Mouse (Mus musculus) embryonic facial prominence, embryonic 15.5 days (tissue): ENCODE measurements around the gene Ptpn6. TPM values are rescaled to one million over a fixed set of nuclear protein-coding genes. Genes with fewer than 3 reads are reported as not detected.
"Not testable (repeated sequence)": the region's sequence is repeated elsewhere in the genome, so short reads cannot be mapped to it uniquely, and the experiment has no call there.

Source experiments
- ATAC-seq: fragments of 200-750 bp; cut with Nextera tagmentation; 2 replicates; pipeline ENCODE4 v1.8.0; 2017; ENCODE audit warnings: low read depth, moderate TSS enrichment; ENCODE audit not compliant: insufficient number of reproducible peaks, low FRiP score, low TSS enrichment
- H3K27ac ChIP-seq: fragments of 300-500 bp; sonication (generic); replicated peaks from 2 replicates; pipeline ENCODE4 v1.5.1; 2015; ENCODE audit warnings: mild to moderate bottlenecking, inconsistent platforms
- H3K27me3 ChIP-seq: fragments of 300-500 bp; sonication (generic); 2 replicates; pipeline ENCODE4 v1.6.1; 2015; ENCODE audit warnings: inconsistent platforms
- H3K36me3 ChIP-seq: fragments of 300-500 bp; sonication (generic); 2 replicates; pipeline ENCODE4 v1.6.1; 2015; ENCODE audit warnings: mild to moderate bottlenecking, inconsistent platforms
- H3K4me1 ChIP-seq: fragments of 300-500 bp; sonication (generic); 2 replicates; pipeline ENCODE4 v1.6.1; 2015; ENCODE audit warnings: inconsistent platforms
- H3K4me2 ChIP-seq: fragments of 300-500 bp; sonication (generic); replicated peaks from 2 replicates; pipeline ENCODE4 v1.6.1; 2015; ENCODE audit warnings: mild to moderate bottlenecking, inconsistent platforms
- H3K4me3 ChIP-seq: fragments of 300-500 bp; sonication (generic); replicated peaks from 2 replicates; pipeline ENCODE4 v1.5.1; 2015; ENCODE audit warnings: mild to moderate bottlenecking, inconsistent platforms
- H3K9ac ChIP-seq: fragments of 300-500 bp; sonication (generic); 2 replicates; pipeline ENCODE4 v1.6.1; 2015; ENCODE audit warnings: inconsistent platforms
- H3K9me3 ChIP-seq: fragments of 300-500 bp; sonication (generic); replicated peaks from 2 replicates; pipeline ENCODE4 v1.6.1; 2016; ENCODE audit warnings: inconsistent platforms
- WGBS: fragments of 180-500 bp; shearing (Covaris S2); methylation state at CpG from one replicate; pipeline ENCODE4 v1.1.7; 2015; 5-methylcytosine and 5-hydroxymethylcytosine counted together
- polyA plus RNA-seq: library from polyadenylated mRNA; unstranded; fragments of >200 nt; fragmentation: Nextera tagmentation; extraction: Ambion mirVana; gene quantifications from 2 replicates; pipeline ENCODE4 v1.2.1, GENCODE M21; 2015

Gene Ptpn6
- polyA plus RNA-seq, 1 experiment from 2014 or later = 19.9 TPM

DNA sequence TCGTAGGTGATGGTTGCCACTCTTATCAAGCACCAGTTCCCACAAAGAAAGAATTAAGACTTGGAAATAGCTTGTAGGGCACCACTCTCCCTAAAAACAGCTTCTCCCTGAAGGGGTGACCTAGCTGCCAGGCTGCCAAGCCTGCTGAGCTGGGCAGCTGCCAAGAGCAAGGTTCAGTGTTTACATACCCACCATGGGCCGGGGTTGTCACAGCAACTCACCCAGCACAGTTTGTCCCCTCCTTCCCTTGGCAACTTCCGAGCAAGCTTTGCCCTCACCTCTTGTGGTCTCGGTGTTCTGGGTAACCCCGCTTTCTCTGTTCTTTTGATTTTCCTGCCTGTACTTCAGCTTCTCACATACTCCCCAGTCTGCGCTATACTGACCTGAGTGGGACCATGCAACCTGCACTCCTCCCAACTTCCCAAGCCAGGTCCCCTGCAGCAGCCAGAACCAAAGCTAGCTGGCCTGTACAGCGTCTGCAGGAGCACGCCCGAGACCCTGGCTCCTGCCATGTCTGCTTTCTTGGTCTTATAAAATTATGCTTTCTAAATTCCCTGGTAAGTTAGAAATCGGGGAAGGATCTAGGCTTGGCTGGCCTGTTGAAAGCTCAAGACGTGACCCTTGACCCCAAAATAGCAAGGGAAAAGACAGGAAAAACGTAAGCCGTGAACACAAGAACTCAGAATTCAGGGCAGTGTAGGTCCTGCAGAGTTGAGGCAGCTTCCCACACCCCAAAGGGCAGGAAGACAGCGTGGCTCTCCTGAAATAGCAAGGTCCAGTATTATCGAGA lies 44.2 kb downstream of the Ptpn6 start:
- Histone ChIP-seq H3K27me3 (no peaks in the 10 kb centered on the region), H3K4me2 (no peak overlapping the region), H3K4me1 (peaks cover 14% of the 10 kb centered on the region; the same call in 1 of the 2 replicates), H3K9me3 (no peaks in the 10 kb centered on the region), H3K9ac (no peak overlapping the region), H3K27ac (peak overlapping the region; percentile 51), H3K4me3 (no peak overlapping the region), H3K36me3 (peaks cover 9% of the 10 kb centered on the region)
- peak; percentile 53; the same call in 1 of the 2 replicates for ATAC-seq
- WGBS = 74% methylated on average over 15 of the region's 15 CpGs

GRCm38 (mm10) chr6:124693243-124693981 lies 45.1 kb downstream of the Ptpn6 start:
- Histone ChIP-seq H3K36me3 (no peaks in the 10 kb centered on the region), H3K27ac (0 out of 2 replicates have a peak overlapping the region, but pooled peaks have one; percentile 51), H3K4me3 (no peak overlapping the region), H3K4me2 (no peak overlapping the region), H3K27me3 (no peaks in the 10 kb centered on the region), H3K4me1 (peaks cover 14% of the 10 kb centered on the region; the same call in 1 of the 2 replicates), H3K9me3 (no peaks in the 10 kb centered on the region), H3K9ac (no peak overlapping the region)
- ATAC-seq = no peak
- WGBS = 64% methylated on average over 15 of the region's 15 CpGs

GRCm38 (mm10) chr6:124690517-124690916 lies 48.0 kb downstream of the Ptpn6 start:
- Histone ChIP-seq H3K27ac (no peak overlapping the region), H3K27me3 (no peaks in the 10 kb centered on the region), H3K4me2 (no peak overlapping the region), H3K9ac (no peak overlapping the region), H3K36me3 (no peaks in the 10 kb centered on the region), H3K4me3 (no peak overlapping the region), H3K4me1 (peaks cover 14% of the 10 kb centered on the region; the same call in 1 of the 2 replicates), H3K9me3 (no peaks in the 10 kb centered on the region)
- no peak for ATAC-seq
- WGBS = 85% methylated on average over 3 of the region's 3 CpGs

DNA sequence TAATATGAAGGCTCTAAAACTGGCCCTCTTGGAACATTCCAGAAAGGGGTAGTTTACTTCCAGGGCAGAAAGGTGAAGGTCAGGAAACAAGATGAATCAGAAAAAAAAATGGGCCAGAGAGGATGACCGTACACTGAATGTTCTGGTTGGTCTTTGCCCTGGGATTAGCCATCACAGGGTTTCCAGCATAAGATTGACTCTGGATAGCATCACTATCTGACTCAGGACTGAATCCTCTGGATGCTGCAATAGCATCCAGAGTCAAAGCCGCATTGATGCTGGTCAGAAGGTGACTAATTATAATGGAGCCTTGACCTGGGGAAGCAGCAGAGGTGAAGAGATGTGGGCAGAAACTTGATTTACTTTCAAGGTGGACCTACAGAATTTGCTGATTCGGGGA lies 49.5 kb downstream of the Ptpn6 start:
- peaks cover 9% of the 10 kb centered on the region; the same call in 1 of the 2 replicates for H3K4me1 ChIP-seq
- no peaks in the 10 kb centered on the region for H3K27me3 ChIP-seq
- H3K27ac ChIP-seq = no peak overlapping the region
- H3K4me2 ChIP-seq = no peak overlapping the region
- WGBS = 93% methylated on average over 3 of the region's 3 CpGs
- H3K4me3 ChIP-seq = no peak overlapping the region
- no peak for ATAC-seq
- no peaks in the 10 kb centered on the region for H3K36me3 ChIP-seq
- no peaks in the 10 kb centered on the region for H3K9me3 ChIP-seq
- no peak overlapping the region for H3K9ac ChIP-seq

- Histone ChIP-seq H3K4me2 (no peak overlapping the region), H3K27ac (no peak overlapping the region), H3K4me3 (no peak overlapping the region), H3K27me3 (no peaks in the 10 kb centered on the region), H3K9me3 (no peaks in the 10 kb centered on the region), H3K36me3 (no peaks in the 10 kb centered on the region), H3K4me1 (peaks cover 3% of the 10 kb centered on the region; the same call in 1 of the 2 replicates), H3K9ac (no peak overlapping the region)
- no peak for ATAC-seq
- 75% methylated on average over 8 of the region's 8 CpGs for WGBS
These were observed 50.3 kb downstream of the Ptpn6 start for GRCm38 (mm10) chr6:124688151-124688758.

DNA sequence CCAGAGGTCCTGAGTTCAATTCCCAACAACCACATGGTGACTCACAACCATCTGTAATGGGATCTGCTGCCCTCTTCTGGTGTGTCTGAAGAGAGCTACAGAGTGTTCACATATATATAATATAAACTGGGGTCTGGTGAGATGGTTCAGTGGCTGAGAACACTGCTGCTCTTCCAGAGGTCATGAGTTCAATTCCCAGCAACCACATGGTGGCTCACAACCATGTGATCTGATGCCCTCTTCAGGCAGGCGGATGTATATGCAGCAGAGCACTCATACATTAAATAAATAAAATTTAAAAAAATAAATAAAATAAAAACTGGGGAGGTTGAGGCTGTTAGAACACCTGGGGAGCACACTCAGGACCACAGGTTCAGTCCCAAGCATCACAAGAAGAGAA lies 51.9 kb downstream of the Ptpn6 start:
- H3K4me2 ChIP-seq, H3K36me3 ChIP-seq, H3K9me3 ChIP-seq, H3K9ac ChIP-seq, H3K4me1 ChIP-seq, ATAC-seq, H3K27ac ChIP-seq, H3K4me3 ChIP-seq, H3K27me3 ChIP-seq: not testable (repeated sequence)
- 88% methylated on average over 1 of the region's 1 CpGs for WGBS

DNA sequence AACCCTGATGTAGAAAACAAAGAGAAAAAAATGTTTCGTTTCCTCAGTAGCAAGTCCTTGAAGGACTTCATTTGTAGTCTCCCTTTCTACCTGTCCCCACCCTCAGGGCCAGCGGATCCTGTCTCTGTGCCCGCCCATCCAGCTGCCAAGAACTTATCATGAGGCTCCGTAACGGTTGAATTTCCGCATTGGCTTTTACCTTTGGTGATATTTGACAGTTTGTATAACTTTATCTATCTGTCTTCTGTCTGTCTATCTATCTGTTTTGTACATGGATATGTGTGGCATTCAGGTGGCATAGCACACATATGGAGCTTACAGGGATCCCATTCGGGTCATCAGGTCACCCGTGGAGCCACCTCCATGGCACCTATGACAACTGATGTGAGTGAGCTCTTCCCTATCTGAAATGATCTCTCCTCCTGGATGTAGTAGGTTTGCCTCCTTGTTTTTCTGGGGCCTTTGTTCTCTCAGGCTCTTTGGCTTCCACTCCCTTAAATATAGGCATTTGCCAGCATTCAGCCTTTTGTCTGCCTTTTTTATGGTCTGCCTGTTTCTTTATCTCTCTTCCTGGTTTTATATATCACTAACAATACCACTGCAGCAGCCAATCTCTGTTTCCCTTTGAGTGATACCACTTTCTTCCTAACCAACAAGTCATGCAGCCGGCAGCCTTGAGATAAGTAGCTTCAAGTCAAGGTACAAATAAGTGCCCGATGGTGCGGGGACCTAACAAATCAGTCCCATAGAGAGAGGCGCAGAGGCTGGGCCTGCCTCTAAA lies 52.7 kb downstream of the Ptpn6 start:
- H3K4me3 ChIP-seq = no peak overlapping the region
- H3K4me2 ChIP-seq = no peak overlapping the region
- ATAC-seq = no peak
- no peak overlapping the region for H3K27ac ChIP-seq
- WGBS = 91% methylated on average over 12 of the region's 12 CpGs
- no peak overlapping the region for H3K9ac ChIP-seq
- H3K4me1 ChIP-seq = 0 out of 2 replicates have a peak, but pooled peaks cover 5% of the 10 kb centered on the region
- no peaks in the 10 kb centered on the region for H3K27me3 ChIP-seq
- no peaks in the 10 kb centered on the region for H3K9me3 ChIP-seq
- H3K36me3 ChIP-seq = no peaks in the 10 kb centered on the region

DNA sequence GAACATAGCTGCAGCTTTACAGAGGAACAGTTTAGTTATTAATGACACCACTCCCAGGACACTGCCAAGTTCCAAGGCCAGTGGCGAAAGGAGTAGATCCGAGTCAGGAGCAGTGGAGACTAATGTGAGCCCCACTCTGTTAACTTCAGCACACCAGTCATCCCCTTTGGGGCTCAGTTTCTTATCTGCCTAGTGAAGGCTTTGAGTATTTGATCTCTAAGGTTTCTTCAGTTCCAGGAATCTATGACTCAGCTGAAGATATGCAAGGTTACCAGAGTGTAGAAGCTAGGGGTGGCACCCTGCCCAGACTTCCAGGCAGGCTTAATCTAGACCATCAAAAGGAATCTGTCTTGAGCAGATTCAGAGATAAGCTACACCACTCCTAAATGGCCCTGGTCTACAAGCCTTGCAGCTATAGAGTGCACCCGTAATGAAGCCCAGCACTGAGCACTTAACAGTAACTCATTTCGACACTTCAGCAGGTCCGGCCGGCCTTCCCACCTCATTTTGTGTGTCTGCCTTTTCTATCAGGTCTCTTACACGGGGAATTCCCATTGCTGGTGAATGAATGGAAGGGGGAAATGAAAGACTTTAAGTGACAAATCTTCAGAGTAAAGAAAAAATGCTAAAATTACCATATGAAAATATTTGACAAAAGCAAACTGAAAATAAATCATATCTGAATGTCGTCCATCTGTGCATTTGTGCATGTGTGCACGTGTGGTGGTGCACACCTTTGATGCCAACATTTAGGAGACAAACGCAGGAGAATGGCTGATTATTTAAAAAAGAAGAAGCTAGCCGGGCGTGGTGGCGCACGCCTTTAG lies 54.7 kb downstream of the Ptpn6 start:
- Histone ChIP-seq H3K4me3 (no peak overlapping the region), H3K4me1 (0 out of 2 replicates have a peak, but pooled peaks cover 5% of the 10 kb centered on the region), H3K9me3 (no peaks in the 10 kb centered on the region), H3K9ac (no peak overlapping the region), H3K27me3 (no peaks in the 10 kb centered on the region), H3K27ac (no peak overlapping the region), H3K36me3 (no peaks in the 10 kb centered on the region), H3K4me2 (no peak overlapping the region)
- WGBS = 71% methylated on average over 14 of the region's 14 CpGs
- peak; percentile 57; the same call in 1 of the 2 replicates for ATAC-seq

- WGBS = 66% methylated on average over 6 of the region's 6 CpGs
- not testable (repeated sequence) for H3K4me3 ChIP-seq, H3K4me1 ChIP-seq, H3K4me2 ChIP-seq, ATAC-seq, H3K36me3 ChIP-seq, H3K27me3 ChIP-seq, H3K9me3 ChIP-seq, H3K27ac ChIP-seq, H3K9ac ChIP-seq
These were observed 56.2 kb downstream of the Ptpn6 start for GRCm38 (mm10) chr6:124682291-124682690.

GRCm38 (mm10) chr6:124679486-124679885 lies 59.0 kb downstream of the Ptpn6 start:
- Histone ChIP-seq H3K9ac (no peak overlapping the region), H3K27ac (no peak overlapping the region), H3K9me3 (no peaks in the 10 kb centered on the region), H3K4me3 (no peak overlapping the region), H3K4me1 (0 out of 2 replicates have a peak, but pooled peaks cover 5% of the 10 kb centered on the region), H3K4me2 (no peak overlapping the region), H3K36me3 (peaks cover 1% of the 10 kb centered on the region; the same call in 1 of the 2 replicates), H3K27me3 (no peaks in the 10 kb centered on the region)
- ATAC-seq = no peak
- 92% methylated on average over 3 of the region's 3 CpGs for WGBS
